Mouse (Mus musculus) MEL (cell line): ENCODE results near the gene Olfm2.

Source experiments
- CHD1 ChIP-seq: IDR thresholded peaks from 2 replicates; pipeline ENCODE4 v1.6.1; 2012; ENCODE audit warnings: low read depth, mild to moderate bottlenecking, inconsistent platforms, low read length, improper control_type of control experiment
- CTCF ChIP-seq, 3 experiments: IDR thresholded peaks in 2 of 3; conservative IDR thresholded peaks in 1 of 3; 2 replicates each; pipeline ENCODE4 v1.5.1; 2011 to 2012; ENCODE audit warnings: low read length in 3 of 3, low read depth in 2 of 3, mild to moderate bottlenecking in 2 of 3, improper control_type of control experiment in 1 of 3, inconsistent platforms in 1 of 3, mixed read lengths in 1 of 3, moderate library complexity in 1 of 3; ENCODE audit not compliant: control insufficient read depth in 1 of 3, insufficient read depth in 1 of 3, poor library complexity in 1 of 3, severe bottlenecking in 1 of 3
- JUND ChIP-seq: IDR thresholded peaks from 2 replicates; pipeline ENCODE4 v1.6.1; 2011; ENCODE audit warnings: low read depth, mild to moderate bottlenecking, improper control_type of control experiment, low read length
- POLR2A ChIP-seq, 2 experiments: IDR thresholded peaks; 2 replicates each; pipeline ENCODE4 v1.6.1; 2011 to 2012; ENCODE audit warnings: low read length in 2 of 2, mild to moderate bottlenecking in 2 of 2, control low read depth in 1 of 2, improper control_type of control experiment in 1 of 2, low read depth in 1 of 2, moderate library complexity in 1 of 2; ENCODE audit not compliant: control insufficient read depth in 1 of 2, insufficient read depth in 1 of 2, poor library complexity in 1 of 2
- TAL1 ChIP-seq: IDR thresholded peaks from 2 replicates; pipeline ENCODE4 v1.6.1; 2012; ENCODE audit warnings: mild to moderate bottlenecking, inconsistent platforms, low read length, moderate library complexity, mixed read lengths
- USF2 ChIP-seq, 2 experiments: IDR thresholded peaks; 2 replicates each; pipeline ENCODE4 v1.6.1; 2011 to 2012; ENCODE audit warnings: improper control_type of control experiment in 2 of 2, low read length in 2 of 2, borderline replicate concordance in 1 of 2, inconsistent platforms in 1 of 2, low read depth in 1 of 2, mild to moderate bottlenecking in 1 of 2; ENCODE audit not compliant: insufficient read depth in 1 of 2

GRCm38 (mm10) chr9:20682389-20682722, 63.8 kb downstream of the Olfm2 start:
- no peak for TF ChIP-seq CTCF (IDR thresholded peaks at IDR 0.05 in 2 of 3, conservative IDR thresholded peaks at IDR 0.05 in 1 of 3; ENCODE audit: control insufficient read depth in 1 of 3, insufficient read depth in 1 of 3, low read depth in 2 of 3, low read length in 3 of 3, poor library complexity in 1 of 3, severe bottlenecking in 1 of 3)
- TF ChIP-seq POLR2A (IDR thresholded peaks at IDR 0.05; ENCODE audit: control insufficient read depth in 1 of 2, insufficient read depth in 1 of 2, low read depth in 1 of 2, low read length in 2 of 2, poor library complexity in 1 of 2), result no peak
- no peak for TF ChIP-seq JUND
- TF ChIP-seq USF2 (IDR thresholded peaks at IDR 0.05; ENCODE audit: borderline replicate concordance in 1 of 2, insufficient read depth in 1 of 2, low read depth in 1 of 2, low read length in 2 of 2), result no peak
- TF ChIP-seq TAL1, result no peak
- no peak for TF ChIP-seq CHD1
